Mouse (Mus musculus): ENCODE measurements around the gene Stat4.

Gene Stat4

GRCm38 (mm10) chr1:51986848-51987247 lies at the start of gene Stat4:
Gene Stat4 (plus strand): TSS chr1:51987148.
- DNase-seq (ENCODE audit: low spot score), result no peak

- DNase-seq (ENCODE audit: low spot score), result no peak
These were observed 48.6 kb upstream of the Stat4 start for GRCm38 (mm10) chr1:51938357-51938756.

- no peak for DNase-seq (ENCODE audit: low spot score)
These were observed 42.2 kb upstream of the Stat4 start for GRCm38 (mm10) chr1:51944755-51945154.

GRCm38 (mm10) chr1:51947116-51947515 lies 39.8 kb upstream of the Stat4 start:
- no peak for DNase-seq (ENCODE audit: low spot score)

GRCm38 (mm10) chr1:51964647-51965046 lies 22.3 kb upstream of the Stat4 start:
- DNase-seq (ENCODE audit: low spot score), result no peak

- DNase-seq (ENCODE audit: low spot score), result no peak
These were observed 18.0 kb upstream of the Stat4 start for GRCm38 (mm10) chr1:51968994-51969393.

- DNase-seq (ENCODE audit: low spot score), result no peak
These were observed 16.8 kb upstream of the Stat4 start for GRCm38 (mm10) chr1:51970182-51970581.

GRCm38 (mm10) chr1:51975589-51975988 lies 11.4 kb upstream of the Stat4 start:
- no peak for DNase-seq (ENCODE audit: low spot score)

- no peak for DNase-seq (ENCODE audit: low spot score)
These were observed 7.9 kb upstream of the Stat4 start for GRCm38 (mm10) chr1:51979048-51979447.

GRCm38 (mm10) chr1:51991983-51992609 lies 5.1 kb downstream of the Stat4 start:
- no peak for DNase-seq (ENCODE audit: low spot score)

- no peak for DNase-seq (ENCODE audit: low spot score)
These were observed 9.1 kb downstream of the Stat4 start for GRCm38 (mm10) chr1:51996056-51996455.

GRCm38 (mm10) chr1:51996751-51997659 lies 10.1 kb downstream of the Stat4 start:
- DNase-seq (ENCODE audit: low spot score), result no peak

- no peak for DNase-seq (ENCODE audit: low spot score)
These were observed 11.6 kb downstream of the Stat4 start for GRCm38 (mm10) chr1:51998542-51998941.

GRCm38 (mm10) chr1:52004096-52004495 lies 17.1 kb downstream of the Stat4 start:
- no peak for DNase-seq (ENCODE audit: low spot score)

GRCm38 (mm10) chr1:52008443-52008842 lies 21.5 kb downstream of the Stat4 start:
- no peak for DNase-seq (ENCODE audit: low spot score)

- no peak for DNase-seq (ENCODE audit: low spot score)
These were observed 22.0 kb downstream of the Stat4 start for GRCm38 (mm10) chr1:52008947-52009346.

GRCm38 (mm10) chr1:52010741-52011140 lies 23.8 kb downstream of the Stat4 start:
- DNase-seq (ENCODE audit: low spot score), result no peak

- no peak for DNase-seq (ENCODE audit: low spot score)
These were observed 24.3 kb downstream of the Stat4 start for GRCm38 (mm10) chr1:52011227-52011626.

- no peak for DNase-seq (ENCODE audit: low spot score)
These were observed 25.3 kb downstream of the Stat4 start for GRCm38 (mm10) chr1:52012231-52012630.

GRCm38 (mm10) chr1:52012757-52013156 lies 25.8 kb downstream of the Stat4 start:
- DNase-seq (ENCODE audit: low spot score), result no peak

- no peak for DNase-seq (ENCODE audit: low spot score)
These were observed 32.7 kb downstream of the Stat4 start for GRCm38 (mm10) chr1:52019621-52020020.

GRCm38 (mm10) chr1:52021936-52022725 lies 35.2 kb downstream of the Stat4 start:
- no peak for DNase-seq (ENCODE audit: low spot score)

- DNase-seq (ENCODE audit: low spot score), result no peak
These were observed 41.7 kb downstream of the Stat4 start for GRCm38 (mm10) chr1:52028686-52029085.
